Mouse (Mus musculus) B cell, adult 62 days (primary cell): ENCODE data around the gene Smcr8. TPM values are rescaled to one million over a fixed set of nuclear protein-coding genes. Genes with fewer than 3 reads are reported as not detected.

Experiments
- total RNA-seq: library from RNA; stranded (reverse); gene quantifications from 4 replicates; pipeline ENCODE4 v1.2.4, GENCODE M21; 2023

The Smcr8 gene
- 105 to 113 TPM (median 109 TPM) in 4 replicates for total RNA-seq

GRCm38 (mm10) chr11:60776829-60777740, at the start of gene Smcr8, which contains the start of gene Top3a:
Gene Smcr8 (plus strand): TSS chr11:60777524.
Gene Top3a (minus strand): TSS chr11:60777365.

GRCm38 (mm10) chr11:60728260-60728761, 49.0 kb upstream of the Smcr8 start, which contains the start of gene Mief2:
Gene Mief2 (plus strand): TSS chr11:60728398.

GRCm38 (mm10) chr11:60811618-60812017, 34.3 kb downstream of the Smcr8 start, which contains the start of gene Shmt1:
Gene Shmt1 (minus strand): TSS chr11:60811718.

GRCm38 (mm10) chr11:60830433-60831052, 53.2 kb downstream of the Smcr8 start, which contains the start of gene Dhrs7b:
Gene Dhrs7b (plus strand): TSS chr11:60830631.

Other genes starting within 250 kb of the Smcr8 start
- 69.4 to 75.1 TPM (median 71.0 TPM) in 4 replicates for gene Alkbh5, start 241.1 kb upstream of the Smcr8 start, total RNA-seq
- 28.0 to 36.0 TPM (median 31.4 TPM) in 4 replicates for gene Llgl1, start 77.8 kb upstream of the Smcr8 start, total RNA-seq
- gene Flii, start 50.3 kb upstream of the Smcr8 start, total RNA-seq = 187 to 204 TPM (median 195 TPM) in 4 replicates
- 7.8 to 12.8 TPM (median 10.3 TPM) in 4 replicates for gene Mief2, start 49.1 kb upstream of the Smcr8 start, total RNA-seq
- gene Top3a, start 159 bp upstream of the Smcr8 start, total RNA-seq = 22.6 to 26.0 TPM (median 23.2 TPM) in 4 replicates
- gene Shmt1, start 34.2 kb downstream of the Smcr8 start, total RNA-seq = 10.0 to 11.7 TPM (median 11.0 TPM) in 4 replicates
- 13.1 to 15.5 TPM (median 14.5 TPM) in 4 replicates for gene Dhrs7b, start 53.1 kb downstream of the Smcr8 start, total RNA-seq
- gene Tmem11, start 101.7 kb downstream of the Smcr8 start, total RNA-seq = 20.5 to 21.4 TPM (median 20.7 TPM) in 4 replicates
- gene Natd1, start 137.2 kb downstream of the Smcr8 start, total RNA-seq = 31.1 to 35.2 TPM (median 33.0 TPM) in 4 replicates
- gene Map2k3, start 154.5 kb downstream of the Smcr8 start, total RNA-seq = 29.6 to 35.3 TPM (median 31.0 TPM) in 4 replicates
- not detected in 4 replicates for gene Kcnj12, start 245.0 kb downstream of the Smcr8 start, total RNA-seq